Mouse (Mus musculus) G1E (cell line): Measurements from ENCODE around the gene Fut1.

Source experiments
- CTCF ChIP-seq: IDR thresholded peaks from 2 replicates; pipeline ENCODE4 v1.5.1; 2012; ENCODE audit warnings: low read depth, low read length, inconsistent platforms, mixed read lengths
- GATA2 ChIP-seq: IDR thresholded peaks from 2 replicates; pipeline ENCODE4 v1.6.1; 2012; ENCODE audit warnings: low read depth, low read length, inconsistent platforms, borderline replicate concordance
- POLR2AphosphoS5 ChIP-seq: IDR thresholded peaks from 2 replicates; pipeline ENCODE4 v1.6.1; 2012; ENCODE audit warnings: low read depth, low read length, inconsistent platforms; ENCODE audit not compliant: insufficient replicate concordance

GRCm38 (mm10) chr7:45668921-45669320 is 51.8 kb downstream of the Fut1 start:
- no peak for TF ChIP-seq GATA2
- no peak for TF ChIP-seq CTCF
- no peak for TF ChIP-seq POLR2AphosphoS5
